Mouse (Mus musculus) MEL (cell line): ENCODE measurements around the gene Chrnd. TPM values are rescaled to one million over a fixed set of nuclear protein-coding genes. Genes with fewer than 3 reads are reported as not detected.

Experiments
- DNase-seq: peaks from one replicate; pipeline ENCODE4 v3.0.0; 2011; ENCODE audit warnings: low read depth, low spot score
- H3K27ac ChIP-seq: 2 replicates; pipeline ENCODE4 v1.5.1; 2012; ENCODE audit warnings: low read depth, mild to moderate bottlenecking, control low read depth, low read length, moderate library complexity; ENCODE audit not compliant: control insufficient read depth
- H3K27me3 ChIP-seq, 2 experiments: fragments of 150-350 bp in 1 of 2; sonication (generic) in 1 of 2; 2 replicates each; pipeline ENCODE4 v1.6.1; 2012; ENCODE audit warnings: low read length in 2 of 2, mild to moderate bottlenecking in 2 of 2, improper control_type of control experiment in 1 of 2, moderate library complexity in 1 of 2; ENCODE audit not compliant: insufficient read depth in 2 of 2, control insufficient read depth in 1 of 2
- H3K36me3 ChIP-seq, 2 experiments: 2 replicates each; pipeline ENCODE4 v1.6.1; 2012 to 2014; ENCODE audit warnings: low read length in 2 of 2, improper control_type of control experiment in 1 of 2, inconsistent platforms in 1 of 2, mild to moderate bottlenecking in 1 of 2; ENCODE audit not compliant: insufficient read depth in 2 of 2, control insufficient read depth in 1 of 2
- H3K4me1 ChIP-seq, 2 experiments: fragments of 150-350 bp in 1 of 2; sonication (generic) in 1 of 2; 2 replicates each; pipeline ENCODE4 v1.6.1; 2012; ENCODE audit warnings: low read length in 2 of 2, improper control_type of control experiment in 1 of 2, mild to moderate bottlenecking in 1 of 2; ENCODE audit not compliant: insufficient read depth in 2 of 2, control insufficient read depth in 1 of 2
- H3K4me3 ChIP-seq, 2 experiments: fragments of 150-350 bp in 1 of 2; sonication (generic) in 1 of 2; 2 replicates each; pipeline ENCODE4 v1.5.1; 2012; ENCODE audit warnings: low read depth in 2 of 2, low read length in 2 of 2, mild to moderate bottlenecking in 2 of 2, moderate library complexity in 2 of 2, control low read depth in 1 of 2, improper control_type of control experiment in 1 of 2; ENCODE audit not compliant: control insufficient read depth in 1 of 2, insufficient read depth in 1 of 2
- H3K79me2 ChIP-seq: 2 replicates; pipeline ENCODE4 v1.6.1; 2012; ENCODE audit warnings: mild to moderate bottlenecking, low read length, moderate library complexity; ENCODE audit not compliant: control insufficient read depth, poor library complexity, insufficient read depth
- H3K9ac ChIP-seq: 2 replicates; pipeline ENCODE4 v1.6.1; 2012; ENCODE audit warnings: low read depth, mild to moderate bottlenecking, control low read depth, low read length, moderate library complexity; ENCODE audit not compliant: control insufficient read depth, poor library complexity, severe bottlenecking
- H3K9me3 ChIP-seq: fragments of 150-350 bp; sonication (generic); replicated peaks from 2 replicates; pipeline ENCODE4 v1.6.1; 2012; ENCODE audit warnings: mild to moderate bottlenecking, low read length, improper control_type of control experiment, moderate library complexity; ENCODE audit not compliant: insufficient read depth
- CHD1 ChIP-seq: IDR thresholded peaks from 2 replicates; pipeline ENCODE4 v1.6.1; 2012; ENCODE audit warnings: low read depth, mild to moderate bottlenecking, inconsistent platforms, low read length, improper control_type of control experiment
- E2F4 ChIP-seq: IDR thresholded peaks from 2 replicates; pipeline ENCODE4 v1.6.1; 2011; ENCODE audit warnings: low read depth, low read length, improper control_type of control experiment, borderline replicate concordance
- EP300 ChIP-seq, 2 experiments: IDR thresholded peaks; 2 replicates each; pipeline ENCODE4 v1.6.1; 2011; ENCODE audit warnings: improper control_type of control experiment in 2 of 2, low read length in 2 of 2, low read depth in 1 of 2, mild to moderate bottlenecking in 1 of 2
- GABPA ChIP-seq: IDR thresholded peaks from 2 replicates; pipeline ENCODE4 v1.6.1; 2012; ENCODE audit warnings: low read depth, mild to moderate bottlenecking, inconsistent platforms, low read length, improper control_type of control experiment, moderate library complexity
- JUND ChIP-seq: IDR thresholded peaks from 2 replicates; pipeline ENCODE4 v1.6.1; 2011; ENCODE audit warnings: low read depth, mild to moderate bottlenecking, improper control_type of control experiment, low read length
- KAT2A ChIP-seq: conservative IDR thresholded peaks from 2 replicates; pipeline ENCODE4 v1.6.1; 2012; ENCODE audit warnings: low read depth, low read length, improper control_type of control experiment, inconsistent platforms
- MAX ChIP-seq: IDR thresholded peaks from 2 replicates; pipeline ENCODE4 v1.6.1; 2011; ENCODE audit warnings: low read length, improper control_type of control experiment
- MAZ ChIP-seq: IDR thresholded peaks from 2 replicates; pipeline ENCODE4 v1.6.1; 2012; ENCODE audit warnings: low read depth, mild to moderate bottlenecking, inconsistent platforms, low read length, improper control_type of control experiment
- MEF2A ChIP-seq: IDR thresholded peaks from 2 replicates; pipeline ENCODE4 v1.6.1; 2014; ENCODE audit warnings: low read depth, mild to moderate bottlenecking, inconsistent platforms, low read length, improper control_type of control experiment; ENCODE audit not compliant: poor library complexity, insufficient replicate concordance, severe bottlenecking; ENCODE audit errors: extremely low read depth
- NELFE ChIP-seq: IDR thresholded peaks from 2 replicates; pipeline ENCODE4 v1.6.1; 2011; ENCODE audit warnings: low read depth, low read length, improper control_type of control experiment
- POLR2AphosphoS2 ChIP-seq: IDR thresholded peaks from 2 replicates; pipeline ENCODE4 v1.6.1; 2011; ENCODE audit warnings: low read length, improper control_type of control experiment
- POLR2AphosphoS5 ChIP-seq: IDR thresholded peaks from 2 replicates; pipeline ENCODE4 v1.6.1; 2012; ENCODE audit warnings: low read depth, borderline replicate concordance, mild to moderate bottlenecking, inconsistent platforms, low read length, moderate library complexity, mixed read lengths
- RCOR1 ChIP-seq: IDR thresholded peaks from 2 replicates; pipeline ENCODE4 v1.6.1; 2012; ENCODE audit warnings: low read depth, mild to moderate bottlenecking, inconsistent platforms, low read length, improper control_type of control experiment
- SMC3 ChIP-seq: IDR thresholded peaks from 2 replicates; pipeline ENCODE4 v1.6.1; 2011; ENCODE audit warnings: low read depth, low read length, improper control_type of control experiment
- TAL1 ChIP-seq: IDR thresholded peaks from 2 replicates; pipeline ENCODE4 v1.6.1; 2012; ENCODE audit warnings: mild to moderate bottlenecking, inconsistent platforms, low read length, moderate library complexity, mixed read lengths
- TBP ChIP-seq: IDR thresholded peaks from 2 replicates; pipeline ENCODE4 v1.8.0; 2011; ENCODE audit warnings: low read depth, low read length, improper control_type of control experiment
- USF2 ChIP-seq, 2 experiments: IDR thresholded peaks; 2 replicates each; pipeline ENCODE4 v1.6.1; 2011 to 2012; ENCODE audit warnings: improper control_type of control experiment in 2 of 2, low read length in 2 of 2, borderline replicate concordance in 1 of 2, inconsistent platforms in 1 of 2, low read depth in 1 of 2, mild to moderate bottlenecking in 1 of 2; ENCODE audit not compliant: insufficient read depth in 1 of 2
- ZC3H11A ChIP-seq: IDR thresholded peaks from 2 replicates; pipeline ENCODE4 v1.6.1; 2012; ENCODE audit warnings: low read depth, mild to moderate bottlenecking, inconsistent platforms, low read length, improper control_type of control experiment
- ZKSCAN1 ChIP-seq: IDR thresholded peaks from 2 replicates; pipeline ENCODE4 v1.6.1; 2012; ENCODE audit warnings: low read depth, mild to moderate bottlenecking, inconsistent platforms, low read length, improper control_type of control experiment, moderate library complexity
- ZMIZ1 ChIP-seq: IDR thresholded peaks from 2 replicates; pipeline ENCODE4 v1.6.1; 2012; ENCODE audit warnings: low read depth, mild to moderate bottlenecking, inconsistent platforms, low read length, improper control_type of control experiment, moderate library complexity
- polyA plus RNA-seq, 2 experiments: library from polyadenylated mRNA; stranded (reverse) in 1 of 2; unstranded in 1 of 2; fragments of >175 nt in 1 of 2; fragments of >200 nt in 1 of 2; gene quantifications; 2 replicates each; pipeline versions ENCODE4 v1.2.1 to v1.2.4; 2012; ENCODE audit warnings: low replicate concordance in 2 of 2, low read depth in 1 of 2; ENCODE audit not compliant: insufficient read length in 2 of 2, insufficient read depth in 1 of 2, missing spikeins in 1 of 2
- total RNA-seq: library from RNA; depleted of rRNA; stranded (reverse); fragments of 300-350 nt; gene quantifications from 2 replicates; pipeline ENCODE4 v1.2.3, GENCODE M21; 2012

Chrnd gene
- total and polyA plus RNA-seq, 3 experiments: not detected

GRCm38 (mm10) chr1:87164796-87165184 is 25.6 kb upstream of the Chrnd start:
- Histone ChIP-seq H3K9me3 (no peaks in the 10 kb centered on the region), H3K27me3 (peaks cover 2 to 4% of the 10 kb centered on the region in 2 experiments; a peak in 2 of 4 replicates)
- TF ChIP-seq EP300 (IDR thresholded peaks at IDR 0.05; ENCODE audit: low read depth in 1 of 2, low read length in 2 of 2) (no peak), E2F4 (no peak), TBP (no peak), KAT2A (no peak), ZC3H11A (no peak), TAL1 (no peak), POLR2AphosphoS2 (no peak), MAX (no peak), GABPA (no peak), MAZ (no peak)
- TF ChIP-seq, all 39 proteins: peak for 0

GRCm38 (mm10) chr1:87170458-87170857 is 19.9 kb upstream of the Chrnd start:
- no peaks in the 10 kb centered on the region for H3K9me3 ChIP-seq
- no peak overlapping the region for H3K9ac ChIP-seq
- no peak for DNase-seq
- H3K36me3 ChIP-seq: peaks cover 0 to 1% of the 10 kb centered on the region in 2 experiments; a peak in 1 of 4 replicates
- TF ChIP-seq POLR2AphosphoS2: no peak
- TF ChIP-seq USF2 (IDR thresholded peaks at IDR 0.05; ENCODE audit: borderline replicate concordance in 1 of 2, insufficient read depth in 1 of 2, low read depth in 1 of 2, low read length in 2 of 2): no peak
- no peak for TF ChIP-seq POLR2AphosphoS5
- TF ChIP-seq JUND: no peak
- no peak for TF ChIP-seq SMC3
- TF ChIP-seq ZKSCAN1: no peak
- TF ChIP-seq RCOR1: no peak
- TF ChIP-seq ZMIZ1: no peak
- TF ChIP-seq CHD1: no peak
- no peak for TF ChIP-seq ZC3H11A
- TF ChIP-seq MEF2A: no peak
- no peak for TF ChIP-seq NELFE
- TF ChIP-seq, all 39 proteins: peak for 0
- H3K27ac ChIP-seq: no peak overlapping the region
- no peak overlapping the region for H3K4me3 ChIP-seq
- H3K4me1 ChIP-seq: peaks cover 0 to 1% of the 10 kb centered on the region in 2 experiments; a peak in 1 of 4 replicates
- H3K79me2 ChIP-seq: no peaks in the 10 kb centered on the region
- peaks cover 2 to 4% of the 10 kb centered on the region in 2 experiments; a peak in 2 of 4 replicates for H3K27me3 ChIP-seq

More at GRCm38 (mm10) chr1:87164796-87165184, 25.6 kb upstream of the Chrnd start:
- Histone ChIP-seq H3K36me3 (no peaks in the 10 kb centered on the region), H3K27ac (no peak overlapping the region), H3K4me3 (no peak overlapping the region), H3K79me2 (no peaks in the 10 kb centered on the region), H3K9ac (no peak overlapping the region), H3K4me1 (no peaks in the 10 kb centered on the region)
- DNase-seq: no peak
